Mouse (Mus musculus): ENCODE results near the gene Fat3.

DNA sequence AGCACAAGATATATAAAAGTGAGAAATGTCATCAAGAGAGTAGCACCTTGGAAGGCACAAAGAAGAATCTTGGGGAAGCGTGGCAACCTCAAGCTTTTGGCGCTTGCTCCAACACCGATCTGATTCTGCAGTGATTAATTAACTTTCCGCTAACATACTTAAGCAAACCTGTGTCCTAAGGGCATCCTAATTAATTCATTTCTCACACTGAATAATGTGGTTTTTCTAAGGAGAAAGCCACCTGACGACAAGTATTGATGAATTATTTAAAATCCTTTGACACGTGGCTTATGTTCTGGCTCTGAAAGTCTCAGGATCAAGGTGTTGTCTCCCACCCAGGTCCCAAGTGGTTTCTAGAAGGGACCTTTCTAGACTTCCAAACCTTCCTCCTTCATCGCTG, 506.3 kb downstream of the Fat3 start:
- TF ChIP-seq POLR2A (IDR thresholded peaks at IDR 0.05; ENCODE audit: borderline replicate concordance, extremely low read depth, insufficient read depth, insufficient read length, poor library complexity, severe bottlenecking): no peak
- no peak for TF ChIP-seq CTCF (IDR thresholded peaks at IDR 0.05; ENCODE audit: borderline replicate concordance, extremely low read depth, insufficient read depth, insufficient read length)

Data from brain, embryonic 14.5 days (tissue).